Mouse (Mus musculus): ENCODE data around the gene Dennd4b.
"Not testable (repeated sequence)": the region's sequence is repeated elsewhere in the genome, so short reads cannot be mapped to it uniquely, and the experiment has no call there.

The Dennd4b gene

GRCm38 (mm10) chr3:90265034-90265931 lies at the start of gene Dennd4b:
Gene Dennd4b, plus strand, starts transcription at chr3:90265185.
- DNase-seq (ENCODE audit: low read depth, low spot score) = peak; percentile 93

GRCm38 (mm10) chr3:90215825-90216380 lies 49.1 kb upstream of the Dennd4b start:
- no peak for DNase-seq (ENCODE audit: low read depth, low spot score)

DNA sequence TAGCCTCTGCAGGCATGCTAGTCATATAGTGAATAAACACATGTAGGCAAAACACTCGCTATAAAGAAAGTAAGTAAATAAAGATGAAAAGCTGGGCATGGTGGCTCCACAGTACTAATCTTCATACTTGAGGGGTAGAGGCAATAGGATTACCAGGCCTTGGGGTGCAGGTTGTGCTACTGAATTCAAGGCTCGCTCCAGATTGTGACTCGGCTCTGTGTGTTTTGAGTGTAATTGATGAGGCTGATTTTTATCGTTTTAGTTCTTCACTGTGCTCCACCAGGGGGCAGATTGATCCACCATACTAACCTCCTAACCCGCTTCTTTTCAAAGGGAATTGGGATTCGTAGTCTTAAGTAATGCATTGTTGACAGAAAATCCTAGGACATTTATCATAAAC lies 44.9 kb upstream of the Dennd4b start:
- peak; percentile 22 for DNase-seq (ENCODE audit: low read depth, low spot score)

DNA sequence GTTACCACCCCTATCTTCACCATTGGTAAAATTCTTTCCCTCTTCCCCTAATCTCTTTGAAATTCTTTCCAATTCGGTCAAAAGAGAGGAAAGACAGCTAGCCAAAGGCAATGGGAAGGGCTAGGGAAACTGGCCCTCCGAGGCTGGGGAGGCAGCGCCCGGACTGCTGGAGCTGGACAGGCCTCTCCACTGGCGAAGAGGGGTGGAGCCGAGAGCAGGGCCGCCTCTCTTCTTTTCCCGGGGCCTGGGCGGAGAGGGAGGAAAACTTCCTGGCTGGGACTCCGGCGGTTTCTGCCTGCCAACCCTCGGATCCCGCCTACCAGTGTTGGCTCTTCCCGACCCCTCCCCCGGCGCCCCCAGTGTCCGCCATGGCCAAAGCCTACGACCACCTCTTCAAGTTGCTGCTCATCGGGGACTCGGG lies 44.4 kb upstream of the Dennd4b start:
- peak; percentile 47 for DNase-seq (ENCODE audit: low read depth, low spot score)

DNA sequence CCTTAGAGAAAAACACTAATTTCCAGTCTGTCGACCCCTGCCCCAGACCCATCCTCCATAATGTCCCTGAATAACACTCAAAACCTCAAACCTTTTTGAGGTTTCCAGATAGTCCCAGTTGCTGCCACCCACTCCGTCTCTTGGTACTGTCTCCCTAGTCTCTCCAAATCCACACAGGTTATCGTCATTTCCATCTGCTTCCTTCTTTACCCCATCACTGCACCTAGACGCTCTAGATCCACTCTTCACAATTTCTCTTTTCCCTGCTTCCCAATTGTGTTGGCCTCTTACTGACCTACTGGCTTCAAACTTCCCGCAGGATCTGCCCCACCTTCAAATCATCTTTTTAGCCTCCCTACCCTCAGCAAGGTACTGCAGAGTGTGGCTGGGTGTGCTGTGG lies 43.9 kb upstream of the Dennd4b start:
- no peak for DNase-seq (ENCODE audit: low read depth, low spot score)

- DNase-seq (ENCODE audit: low read depth, low spot score) = no peak
These were observed 42.5 kb upstream of the Dennd4b start for GRCm38 (mm10) chr3:90222455-90222854.

GRCm38 (mm10) chr3:90222941-90223340 lies 42.0 kb upstream of the Dennd4b start:
- peak; percentile 27 for DNase-seq (ENCODE audit: low read depth, low spot score)

DNA sequence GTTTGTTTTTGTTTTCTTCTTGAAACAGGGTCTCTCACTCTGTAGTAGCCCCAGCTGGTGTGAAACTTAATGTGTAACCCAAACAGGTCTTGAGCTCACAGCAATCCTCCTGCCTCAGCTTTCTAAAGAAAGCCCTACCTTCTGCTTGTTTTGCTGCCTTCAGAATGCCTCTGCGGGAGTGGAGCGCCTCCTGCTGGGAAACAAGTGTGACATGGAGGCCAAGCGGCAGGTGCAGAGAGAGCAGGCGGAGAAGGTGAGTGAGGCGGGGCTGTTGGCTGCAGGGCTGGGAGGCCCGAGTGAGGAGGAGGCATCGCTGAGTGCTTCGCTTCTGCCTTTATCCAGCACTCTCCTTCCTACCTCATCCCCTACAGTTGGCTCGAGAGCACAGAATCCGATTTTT lies 40.7 kb upstream of the Dennd4b start:
- DNase-seq (ENCODE audit: low read depth, low spot score) = no peak

DNA sequence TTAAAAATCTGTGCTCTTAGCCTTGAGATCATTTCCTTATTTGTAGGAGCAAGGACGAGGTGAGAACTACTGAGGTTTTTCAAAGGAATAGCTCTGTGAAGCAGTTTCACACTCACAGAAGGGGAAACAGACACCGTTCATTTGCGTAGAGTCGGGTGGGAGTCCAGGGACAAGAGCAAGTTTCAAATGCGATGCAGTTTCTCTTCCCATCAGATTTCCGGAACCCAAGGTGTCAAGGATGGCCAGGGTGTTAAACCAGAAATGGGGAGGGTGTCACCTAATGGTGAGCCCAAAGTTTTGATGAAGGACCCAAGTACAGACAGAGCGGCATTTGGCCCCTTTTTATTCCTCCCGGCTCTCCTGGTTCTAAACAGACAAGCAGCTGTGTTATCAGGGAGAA lies 33.9 kb upstream of the Dennd4b start:
- no peak for DNase-seq (ENCODE audit: low read depth, low spot score)

- DNase-seq (ENCODE audit: low read depth, low spot score) = peak; percentile 95
These were observed 33.3 kb upstream of the Dennd4b start, which contains the start of gene Jtb for GRCm38 (mm10) chr3:90231507-90232333. Gene Jtb, plus strand, starts transcription at chr3:90231597.

GRCm38 (mm10) chr3:90241251-90241650 lies 23.7 kb upstream of the Dennd4b start:
- no peak for DNase-seq (ENCODE audit: low read depth, low spot score)

GRCm38 (mm10) chr3:90241669-90242358 lies 23.2 kb upstream of the Dennd4b start:
- DNase-seq (ENCODE audit: low read depth, low spot score) = no peak

- no peak for DNase-seq (ENCODE audit: low read depth, low spot score)
These were observed 21.8 kb upstream of the Dennd4b start, which contains the start of gene Creb3l4 for GRCm38 (mm10) chr3:90242984-90243775. Gene Creb3l4, minus strand, starts transcription at chr3:90243512.

- DNase-seq (ENCODE audit: low read depth, low spot score) = no peak
These were observed 19.6 kb upstream of the Dennd4b start for GRCm38 (mm10) chr3:90245406-90245805.

DNA sequence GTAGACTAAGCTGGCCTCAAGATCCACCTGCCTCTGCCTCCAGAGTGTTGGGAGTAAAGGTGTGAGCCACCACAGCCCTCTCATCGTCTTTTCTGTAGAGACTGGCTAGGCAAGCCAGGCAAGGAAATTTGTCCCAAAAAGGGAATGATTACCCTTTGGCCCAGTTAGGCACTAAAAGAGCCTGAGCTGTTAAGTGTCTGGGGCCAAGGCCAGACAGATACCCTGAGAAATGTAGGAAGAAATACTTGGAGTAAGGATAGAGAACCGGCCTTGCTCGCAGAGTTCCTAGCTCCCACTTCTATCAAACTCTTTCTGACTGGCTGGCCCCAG lies 17.4 kb upstream of the Dennd4b start:
- DNase-seq (ENCODE audit: low read depth, low spot score) = no peak

DNA sequence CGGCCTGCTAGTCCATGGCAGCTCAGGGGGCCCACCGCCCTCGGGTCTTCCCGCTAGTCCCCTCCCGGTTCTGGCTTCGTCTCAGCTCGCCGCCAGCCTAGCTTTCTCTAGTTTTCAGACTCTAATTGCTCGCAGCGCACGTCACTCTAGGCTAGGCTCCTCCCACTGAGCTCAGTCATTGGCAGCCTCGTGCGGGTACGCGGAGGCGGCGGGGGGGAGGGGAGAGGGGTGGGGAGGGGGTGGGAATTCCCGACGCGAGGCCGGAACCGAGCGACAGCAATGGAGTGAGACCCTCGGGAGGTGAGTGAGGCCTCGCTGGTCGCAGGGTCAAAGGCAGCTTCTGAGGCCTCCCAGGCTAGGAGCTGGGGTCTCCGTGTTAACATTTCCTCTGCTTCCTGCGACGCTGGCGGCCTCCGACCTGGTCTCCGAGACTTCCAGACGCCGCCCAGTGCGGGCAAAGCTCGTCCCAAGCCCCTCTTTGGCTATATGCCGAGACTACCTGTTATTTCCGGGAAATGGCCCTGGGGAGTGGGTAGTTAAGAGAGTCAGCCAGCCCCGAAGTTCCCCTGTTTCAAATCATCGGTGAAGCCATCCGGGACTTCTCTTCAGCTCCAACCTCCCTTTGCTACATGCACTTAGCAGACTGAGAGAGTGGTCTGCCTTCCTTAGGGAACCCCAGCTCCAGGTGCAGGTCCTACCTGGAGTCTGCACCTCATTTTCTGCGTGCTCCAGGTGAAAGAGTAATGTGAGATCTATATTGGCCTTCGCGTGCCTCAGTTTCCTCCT lies 16.8 kb upstream of the Dennd4b start, which contains the start of gene Slc39a1:
Gene Slc39a1, plus strand, starts transcription at position 213 of the 786 bp plus-strand sequence.
- peak; percentile 92 for DNase-seq (ENCODE audit: low read depth, low spot score)

- DNase-seq (ENCODE audit: low read depth, low spot score) = no peak
These were observed 16.3 kb upstream of the Dennd4b start for GRCm38 (mm10) chr3:90248746-90249100.

DNA sequence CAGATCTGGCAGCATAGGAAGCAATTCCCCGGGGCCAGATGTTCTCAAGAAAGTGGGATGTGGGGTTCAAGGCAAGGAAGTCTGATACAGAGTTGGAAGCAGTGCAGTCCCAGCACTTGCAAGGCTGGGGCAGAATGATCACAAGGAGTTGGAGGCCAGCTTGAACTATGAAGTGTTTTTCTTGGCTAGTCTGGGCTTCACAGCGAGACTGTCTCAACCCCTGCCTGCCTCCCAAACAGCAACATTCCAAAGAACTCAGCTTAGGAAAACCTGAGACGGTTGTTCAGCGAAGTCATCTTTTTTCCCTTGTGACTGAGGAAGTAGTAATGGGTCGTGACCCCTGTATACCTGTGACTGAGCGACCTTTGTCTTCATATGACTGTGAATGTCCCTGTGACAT lies 14.2 kb upstream of the Dennd4b start:
- no peak for DNase-seq (ENCODE audit: low read depth, low spot score)

DNA sequence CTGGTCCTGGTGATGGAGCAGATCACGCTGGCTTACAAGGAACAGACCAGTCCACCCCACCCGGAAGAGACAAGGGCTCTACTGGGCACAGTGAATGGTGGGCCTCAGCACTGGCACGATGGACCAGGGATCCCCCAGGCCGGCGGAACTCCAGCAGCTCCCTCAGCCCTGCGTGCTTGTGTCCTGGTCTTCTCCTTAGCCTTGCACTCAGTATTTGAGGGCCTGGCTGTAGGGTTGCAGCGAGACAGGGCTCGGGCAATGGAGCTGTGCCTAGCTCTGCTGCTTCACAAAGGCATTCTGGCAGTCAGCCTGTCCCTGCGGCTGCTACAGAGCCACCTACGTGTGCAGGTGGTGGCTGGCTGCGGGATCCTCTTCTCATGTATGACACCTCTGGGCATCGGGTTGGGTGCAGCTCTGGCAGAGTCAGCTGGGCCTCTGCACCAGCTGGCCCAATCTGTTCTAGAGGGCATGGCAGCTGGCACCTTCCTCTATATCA lies 13.2 kb upstream of the Dennd4b start:
- DNase-seq (ENCODE audit: low read depth, low spot score) = not testable (repeated sequence)

GRCm38 (mm10) chr3:90252659-90253058 lies 12.3 kb upstream of the Dennd4b start:
- DNase-seq (ENCODE audit: low read depth, low spot score) = not testable (repeated sequence)

Data from skeletal muscle tissue, adult 2 months (tissue).